Mouse (Mus musculus) CH12.LX (cell line): ENCODE data around the gene Adgrl3. TPM values are rescaled to one million over a fixed set of nuclear protein-coding genes. Genes with fewer than 3 reads are reported as not detected.

Experiments used
- DNase-seq: peaks from one replicate; pipeline ENCODE4 v3.0.0-alpha.2; 2013; ENCODE audit errors: extremely low read depth
- H3K27ac ChIP-seq: 2 replicates; pipeline ENCODE4 v1.5.1; 2012; ENCODE audit warnings: low read depth, mild to moderate bottlenecking, control low read depth, moderate library complexity; ENCODE audit not compliant: insufficient read depth
- H3K27me3 ChIP-seq: replicated peaks from 2 replicates; pipeline ENCODE3; 2012; ENCODE audit warnings: inconsistent platforms
- H3K36me3 ChIP-seq, 2 experiments: replicated peaks in 1 of 2; 2 replicates each; pipeline versions ENCODE3 to v1.6.1; 2012; ENCODE audit warnings: inconsistent platforms in 1 of 2, low read length in 1 of 2, mild to moderate bottlenecking in 1 of 2, mixed read lengths in 1 of 2, moderate library complexity in 1 of 2; ENCODE audit not compliant: control insufficient read depth in 1 of 2, insufficient read depth in 1 of 2
- H3K4me1 ChIP-seq, 2 experiments: 2 replicates each; pipeline ENCODE4 v1.6.1; 2012; ENCODE audit warnings: inconsistent platforms in 1 of 2, moderate library complexity in 1 of 2; ENCODE audit not compliant: insufficient read depth in 2 of 2, control insufficient read depth in 1 of 2
- H3K4me2 ChIP-seq: 2 replicates; pipeline ENCODE4 v1.6.1; 2012; ENCODE audit warnings: low read depth, mild to moderate bottlenecking, control low read depth; ENCODE audit not compliant: poor library complexity, insufficient read depth, severe bottlenecking
- H3K4me3 ChIP-seq, 3 experiments: fragments of 150-350 bp in 1 of 3; sonication (generic) in 1 of 3; replicated peaks in 1 of 3; 2 replicates each; pipeline versions ENCODE3 to v1.5.1; 2011 to 2012; ENCODE audit warnings: low read depth in 2 of 3, low read length in 2 of 3, mild to moderate bottlenecking in 2 of 3, moderate library complexity in 2 of 3, control low read depth in 1 of 3, improper control_type of control experiment in 1 of 3, inconsistent platforms in 1 of 3, mixed read lengths in 1 of 3; ENCODE audit not compliant: poor library complexity in 1 of 3
- H3K79me2 ChIP-seq: replicated peaks from 2 replicates; pipeline ENCODE4 v1.6.1; 2012; ENCODE audit warnings: mild to moderate bottlenecking, moderate library complexity; ENCODE audit not compliant: control insufficient read depth, poor library complexity, insufficient read depth, severe bottlenecking; ENCODE audit errors: extremely low read depth
- H3K9ac ChIP-seq: 2 replicates; pipeline ENCODE4 v1.6.1; 2012; ENCODE audit warnings: low read depth, mild to moderate bottlenecking, control low read depth, moderate library complexity; ENCODE audit not compliant: insufficient read depth
- H3K9me3 ChIP-seq: replicated peaks from 2 replicates; pipeline ENCODE3; 2012; ENCODE audit warnings: low read length, inconsistent platforms, mixed read lengths
- CTCF ChIP-seq, 2 experiments: IDR thresholded peaks in 1 of 2; conservative IDR thresholded peaks in 1 of 2; 2 replicates each; pipeline ENCODE4 v1.5.1; 2011 to 2012; ENCODE audit warnings: low read depth in 2 of 2, low read length in 2 of 2, improper control_type of control experiment in 1 of 2, inconsistent platforms in 1 of 2, mild to moderate bottlenecking in 1 of 2, moderate library complexity in 1 of 2
- ELF1 ChIP-seq: IDR thresholded peaks from 2 replicates; pipeline ENCODE4 v1.6.1; 2014; ENCODE audit warnings: low read depth, mild to moderate bottlenecking, inconsistent platforms, low read length, improper control_type of control experiment
- IRF4 ChIP-seq: IDR thresholded peaks from 2 replicates; pipeline ENCODE4 v1.6.1; 2014; ENCODE audit warnings: low read depth, mild to moderate bottlenecking, inconsistent platforms, low read length, improper control_type of control experiment
- KAT2A ChIP-seq: IDR thresholded peaks from 2 replicates; pipeline ENCODE4 v1.6.1; 2012; ENCODE audit warnings: low read length, improper control_type of control experiment, inconsistent platforms; ENCODE audit not compliant: insufficient replicate concordance
- MEF2A ChIP-seq: IDR thresholded peaks from 2 replicates; pipeline ENCODE4 v1.6.1; 2014; ENCODE audit warnings: low read depth, mild to moderate bottlenecking, inconsistent platforms, low read length, improper control_type of control experiment, borderline replicate concordance
- MXI1 ChIP-seq: IDR thresholded peaks from 2 replicates; pipeline ENCODE4 v1.6.1; 2011; ENCODE audit warnings: mild to moderate bottlenecking, low read depth, low read length, improper control_type of control experiment
- PAX5 ChIP-seq: IDR thresholded peaks from 2 replicates; pipeline ENCODE4 v1.6.1; 2012; ENCODE audit warnings: low read length, inconsistent platforms, mixed read lengths
- RCOR1 ChIP-seq: conservative IDR thresholded peaks from 2 replicates; pipeline ENCODE4 v1.6.1; 2012; ENCODE audit warnings: low read depth, mild to moderate bottlenecking, inconsistent platforms, low read length, improper control_type of control experiment
- TBP ChIP-seq: conservative IDR thresholded peaks from 2 replicates; pipeline ENCODE4 v1.6.1; 2011; ENCODE audit warnings: low read depth, low read length, improper control_type of control experiment
- USF1 ChIP-seq: IDR thresholded peaks from 2 replicates; pipeline ENCODE4 v1.6.1; 2014; ENCODE audit warnings: low read depth, mild to moderate bottlenecking, inconsistent platforms, low read length, improper control_type of control experiment
- ZKSCAN1 ChIP-seq: IDR thresholded peaks from 2 replicates; pipeline ENCODE4 v1.6.1; 2012; ENCODE audit warnings: low read depth, inconsistent platforms, low read length, improper control_type of control experiment, borderline replicate concordance
- dilution Hi-C: fragments of 300-500 bp; cut with MboI; formaldehyde crosslinking; loops from 2 replicates; pipeline ENCODE4 v1.14.3; 2020; ENCODE audit warnings: low sequenced_read_pairs; ENCODE audit not compliant: extremely low pct_unique_long_range_greater_than_20kb, extremely low pct_ligation_motif_present
- in situ Hi-C: fragments of 300-500 bp; cut with MboI; formaldehyde crosslinking; loops from 3 replicates; pipeline ENCODE4 v1.14.3; 2019; ENCODE audit warnings: low sequenced_read_pairs, low pct_ligation_motif_present, low pct_unique_long_range_greater_than_20kb, mixed read lengths
- polyA plus RNA-seq: library from polyadenylated mRNA; unstranded; fragments of >175 nt; gene quantifications from 2 replicates; pipeline ENCODE4 v1.2.1, GENCODE M21; 2012; ENCODE audit warnings: low read depth; ENCODE audit not compliant: insufficient read length
- total RNA-seq, 2 experiments: library from RNA; depleted of rRNA; stranded (reverse); fragments of 300-350 nt in 1 of 2; fragments of >200 nt in 1 of 2; gene quantifications; 2 replicates each; pipeline ENCODE4 v1.2.3; 2012 to 2014

Adgrl3 gene
- total and polyA plus RNA-seq, 3 experiments, result 0.13 TPM; not detected in 2

DNA sequence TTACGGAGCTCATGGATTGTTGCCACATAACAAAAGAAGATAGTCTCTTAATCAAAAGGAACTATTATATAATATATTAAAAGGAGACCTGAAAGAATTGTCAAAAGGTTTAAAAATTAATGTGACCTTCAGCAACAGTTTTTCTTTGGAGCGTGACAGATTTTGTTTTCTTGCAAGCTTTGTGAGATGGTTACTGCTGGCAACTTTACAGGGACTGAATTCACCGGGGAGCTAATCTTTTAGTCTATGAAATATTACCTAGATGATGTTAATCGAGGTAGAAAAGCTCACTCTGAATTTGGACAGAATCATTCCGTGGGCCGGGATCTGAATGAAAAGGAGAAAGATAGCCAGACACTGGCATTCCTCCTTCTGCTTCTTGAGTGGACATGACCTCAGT, 850.4 kb downstream of the Adgrl3 start:
- Histone ChIP-seq H3K79me2 (no peaks in the 10 kb centered on the region), H3K9ac (no peak overlapping the region), H3K9me3 (no peaks in the 10 kb centered on the region), H3K4me1 (no peaks in the 10 kb centered on the region), H3K27ac (no peak overlapping the region), H3K4me2 (no peak overlapping the region), H3K4me3 (no peak overlapping the region), H3K36me3 (no peaks in the 10 kb centered on the region), H3K27me3 (no peaks in the 10 kb centered on the region)
- in situ Hi-C loops (no loop called here), dilution Hi-C loops (no loop called here)
- DNase-seq, result no peak
- TF ChIP-seq ELF1 (no peak), IRF4 (no peak), RCOR1 (no peak), ZKSCAN1 (no peak), PAX5 (no peak), CTCF (conservative IDR thresholded peaks at IDR 0.05 in 1 of 2, IDR thresholded peaks at IDR 0.05 in 1 of 2; ENCODE audit: low read depth in 2 of 2, low read length in 2 of 2) (no peak), USF1 (no peak), MXI1 (no peak), MEF2A (no peak), TBP (no peak), KAT2A (no peak)
- TF ChIP-seq, all 38 proteins: peak for 0
